Mouse (Mus musculus) midbrain, embryonic 11.5 days (tissue): Measurements from ENCODE around the gene Smarcc2. TPM values are rescaled to one million over a fixed set of nuclear protein-coding genes. Genes with fewer than 3 reads are reported as not detected.

Experiments used
- ATAC-seq: fragments of 200-750 bp; cut with Nextera tagmentation; 2 replicates; pipeline ENCODE4 v1.8.0; 2017; ENCODE audit warnings: moderate TSS enrichment, moderate library complexity; ENCODE audit not compliant: low FRiP score
- DNase-seq: peaks from one replicate; pipeline ENCODE4 v3.0.0; 2015; ENCODE audit warnings: low spot score; ENCODE audit errors: missing footprints
- H3K27ac ChIP-seq: fragments of 300-500 bp; sonication (generic); 2 replicates; pipeline ENCODE4 v1.5.1; 2014; ENCODE audit warnings: low read depth, low read length
- H3K27me3 ChIP-seq: fragments of 300-500 bp; sonication (generic); 2 replicates; pipeline ENCODE4 v1.6.1; 2014; ENCODE audit warnings: mild to moderate bottlenecking, low read length, moderate library complexity, mixed read lengths; ENCODE audit not compliant: control insufficient read depth, insufficient read depth
- H3K36me3 ChIP-seq: fragments of 300-500 bp; sonication (generic); 2 replicates; pipeline ENCODE4 v1.6.1; 2014; ENCODE audit warnings: mild to moderate bottlenecking, low read length, moderate library complexity, mixed read lengths; ENCODE audit not compliant: control insufficient read depth, insufficient read depth
- H3K4me1 ChIP-seq: fragments of 300-500 bp; sonication (generic); 2 replicates; pipeline ENCODE4 v1.6.1; 2014; ENCODE audit warnings: low read length; ENCODE audit not compliant: control insufficient read depth, insufficient read depth
- H3K4me2 ChIP-seq: fragments of 300-500 bp; sonication (generic); 2 replicates; pipeline ENCODE4 v1.6.1; 2014; ENCODE audit warnings: mild to moderate bottlenecking, moderate library complexity
- H3K4me3 ChIP-seq: fragments of 300-500 bp; sonication (generic); 2 replicates; pipeline ENCODE4 v1.5.1; 2014; ENCODE audit warnings: low read depth, low read length
- H3K9ac ChIP-seq: fragments of 300-500 bp; sonication (generic); 2 replicates; pipeline ENCODE4 v1.6.1; 2014; ENCODE audit warnings: low read length
- H3K9me3 ChIP-seq: fragments of 300-500 bp; sonication (generic); 2 replicates; pipeline ENCODE4 v1.6.1; 2016; ENCODE audit warnings: low read length; ENCODE audit not compliant: control insufficient read depth
- WGBS: fragments of 180-500 bp; shearing (Covaris S2); extraction: QIAGEN DNeasy Blood & Tissue Kit; methylation state at CpG from one replicate; pipeline ENCODE4 v1.1.7; 2014; 5-methylcytosine and 5-hydroxymethylcytosine counted together
- polyA plus RNA-seq: library from polyadenylated mRNA; unstranded; fragments of >200 nt; fragmentation: Nextera tagmentation; extraction: Ambion mirVana; gene quantifications from 2 replicates; pipeline ENCODE4 v1.2.1, GENCODE M21; 2014

The Smarcc2 gene
- polyA plus RNA-seq, 1 experiment from 2014 or later, result 124 TPM

- Histone ChIP-seq H3K36me3 (no peaks in the 10 kb centered on the region), H3K9me3 (no peaks in the 10 kb centered on the region), H3K4me2 (no peak overlapping the region), H3K4me1 (no peaks in the 10 kb centered on the region), H3K27ac (no peak overlapping the region), H3K27me3 (no peaks in the 10 kb centered on the region), H3K4me3 (no peak overlapping the region), H3K9ac (no peak overlapping the region)
- ATAC-seq, result no peak
- 87% methylated on average over 11 of the region's 11 CpGs for WGBS
- DNase-seq, result no peak
Measured at GRCm38 (mm10) chr10:128510301-128510700, 51.3 kb downstream of the Smarcc2 start.

GRCm38 (mm10) chr10:128511189-128511588 is 52.1 kb downstream of the Smarcc2 start:
- no peak overlapping the region for H3K9ac ChIP-seq
- no peak overlapping the region for H3K4me2 ChIP-seq
- peaks cover 7% of the 10 kb centered on the region for H3K27me3 ChIP-seq
- DNase-seq (no peak), ATAC-seq (no peak)
- H3K27ac ChIP-seq, result no peak overlapping the region
- H3K36me3 ChIP-seq, result no peaks in the 10 kb centered on the region
- no peak overlapping the region for H3K4me3 ChIP-seq
- H3K9me3 ChIP-seq, result no peaks in the 10 kb centered on the region
- H3K4me1 ChIP-seq, result no peaks in the 10 kb centered on the region
- 88% methylated on average over 9 of the region's 9 CpGs for WGBS

GRCm38 (mm10) chr10:128511761-128512160 is 52.7 kb downstream of the Smarcc2 start:
- DNase-seq (no peak), ATAC-seq (no peak)
- no peak overlapping the region for H3K27ac ChIP-seq
- H3K4me3 ChIP-seq, result no peak overlapping the region
- no peaks in the 10 kb centered on the region for H3K9me3 ChIP-seq
- no peaks in the 10 kb centered on the region for H3K4me1 ChIP-seq
- WGBS, result 83% methylated on average over 12 of the region's 12 CpGs
- no peak overlapping the region for H3K4me2 ChIP-seq
- H3K36me3 ChIP-seq, result no peaks in the 10 kb centered on the region
- peaks cover 13% of the 10 kb centered on the region for H3K27me3 ChIP-seq
- no peak overlapping the region for H3K9ac ChIP-seq

GRCm38 (mm10) chr10:128515044-128515443 is 56.0 kb downstream of the Smarcc2 start:
- no peaks in the 10 kb centered on the region; the same call in 1 of the 2 replicates for H3K36me3 ChIP-seq

GRCm38 (mm10) chr10:128516029-128516428 is 57.0 kb downstream of the Smarcc2 start:
- WGBS, result 5% methylated on average over 20 of the region's 20 CpGs
- DNase-seq (no peak), ATAC-seq (no peak)
- Histone ChIP-seq H3K4me1 (no peaks in the 10 kb centered on the region), H3K9ac (no peak overlapping the region), H3K4me3 (no peak overlapping the region), H3K4me2 (no peak overlapping the region), H3K9me3 (no peaks in the 10 kb centered on the region), H3K27ac (no peak overlapping the region), H3K36me3 (no peaks in the 10 kb centered on the region; the same call in 1 of the 2 replicates), H3K27me3 (peaks cover 21% of the 10 kb centered on the region)

More at GRCm38 (mm10) chr10:128515044-128515443, 56.0 kb downstream of the Smarcc2 start:
- Histone ChIP-seq H3K4me2 (no peak overlapping the region), H3K4me1 (no peaks in the 10 kb centered on the region), H3K9ac (no peak overlapping the region), H3K4me3 (no peak overlapping the region), H3K27me3 (peaks cover 21% of the 10 kb centered on the region), H3K27ac (no peak overlapping the region), H3K9me3 (no peaks in the 10 kb centered on the region)
- WGBS, result 81% methylated on average over 4 of the region's 4 CpGs
- DNase-seq (no peak), ATAC-seq (no peak)

- H3K27ac ChIP-seq, result no peak overlapping the region
- 19% methylated on average over 6 of the region's 6 CpGs for WGBS
- no peaks in the 10 kb centered on the region for H3K9me3 ChIP-seq
- H3K4me3 ChIP-seq, result no peak overlapping the region
- H3K36me3 ChIP-seq, result no peaks in the 10 kb centered on the region; the same call in 1 of the 2 replicates
- H3K4me1 ChIP-seq, result no peaks in the 10 kb centered on the region
- no peak for DNase-seq
- no peak overlapping the region for H3K9ac ChIP-seq
- no peak for ATAC-seq
- H3K4me2 ChIP-seq, result no peak overlapping the region
- H3K27me3 ChIP-seq, result peaks cover 21% of the 10 kb centered on the region
Measured at GRCm38 (mm10) chr10:128516677-128517076, 57.6 kb downstream of the Smarcc2 start.

GRCm38 (mm10) chr10:128518833-128519232 is 59.8 kb downstream of the Smarcc2 start:
- WGBS, result 70% methylated on average over 7 of the region's 7 CpGs

GRCm38 (mm10) chr10:128520591-128520990 is 61.5 kb downstream of the Smarcc2 start:
- DNase-seq (no peak), ATAC-seq (no peak)
- no peak overlapping the region for H3K9ac ChIP-seq
- H3K27me3 ChIP-seq, result peaks cover 39% of the 10 kb centered on the region
- no peak overlapping the region for H3K4me3 ChIP-seq
- WGBS, result 85% methylated on average over 16 of the region's 16 CpGs
- H3K27ac ChIP-seq, result no peak overlapping the region
- H3K4me2 ChIP-seq, result no peak overlapping the region
- no peaks in the 10 kb centered on the region for H3K9me3 ChIP-seq
- H3K4me1 ChIP-seq, result 0 out of 2 replicates have a peak, but pooled peaks cover 5% of the 10 kb centered on the region
- H3K36me3 ChIP-seq, result no peaks in the 10 kb centered on the region; the same call in 1 of the 2 replicates

More at GRCm38 (mm10) chr10:128518833-128519232, 59.8 kb downstream of the Smarcc2 start:
- Histone ChIP-seq H3K4me2 (no peak overlapping the region), H3K36me3 (no peaks in the 10 kb centered on the region; the same call in 1 of the 2 replicates), H3K9ac (no peak overlapping the region), H3K27me3 (peaks cover 30% of the 10 kb centered on the region), H3K4me3 (no peak overlapping the region), H3K4me1 (no peaks in the 10 kb centered on the region), H3K27ac (no peak overlapping the region), H3K9me3 (no peaks in the 10 kb centered on the region)
- ATAC-seq, result no peak
- DNase-seq, result no peak

- Histone ChIP-seq H3K4me1 (0 out of 2 replicates have a peak, but pooled peaks cover 5% of the 10 kb centered on the region), H3K27ac (no peak overlapping the region), H3K27me3 (peaks cover 23% of the 10 kb centered on the region), H3K4me3 (no peak overlapping the region), H3K9me3 (no peaks in the 10 kb centered on the region), H3K4me2 (no peak overlapping the region), H3K9ac (no peak overlapping the region), H3K36me3 (no peaks in the 10 kb centered on the region; the same call in 1 of the 2 replicates)
- DNase-seq, result no peak
- no peak for ATAC-seq
- 82% methylated on average over 6 of the region's 6 CpGs for WGBS
Measured at GRCm38 (mm10) chr10:128522351-128522750, 63.3 kb downstream of the Smarcc2 start.
